Mouse (Mus musculus) adrenal gland, postnatal 10 days (tissue): ENCODE measurements around the gene Bad. TPM values are rescaled to one million over a fixed set of nuclear protein-coding genes. Genes with fewer than 3 reads are reported as not detected.

ENCODE experiments used
- DNase-seq: peaks from one replicate; pipeline ENCODE4 v3.0.0; 2021; ENCODE audit warnings: mixed read lengths
- total RNA-seq, 2 experiments: library from RNA; stranded (reverse); gene quantifications; 2 replicates each; pipeline ENCODE4 v1.2.3; 2021

Gene Bad
- total RNA-seq, 2 experiments from 2014 or later = 42.0 to 51.8 TPM

DNA sequence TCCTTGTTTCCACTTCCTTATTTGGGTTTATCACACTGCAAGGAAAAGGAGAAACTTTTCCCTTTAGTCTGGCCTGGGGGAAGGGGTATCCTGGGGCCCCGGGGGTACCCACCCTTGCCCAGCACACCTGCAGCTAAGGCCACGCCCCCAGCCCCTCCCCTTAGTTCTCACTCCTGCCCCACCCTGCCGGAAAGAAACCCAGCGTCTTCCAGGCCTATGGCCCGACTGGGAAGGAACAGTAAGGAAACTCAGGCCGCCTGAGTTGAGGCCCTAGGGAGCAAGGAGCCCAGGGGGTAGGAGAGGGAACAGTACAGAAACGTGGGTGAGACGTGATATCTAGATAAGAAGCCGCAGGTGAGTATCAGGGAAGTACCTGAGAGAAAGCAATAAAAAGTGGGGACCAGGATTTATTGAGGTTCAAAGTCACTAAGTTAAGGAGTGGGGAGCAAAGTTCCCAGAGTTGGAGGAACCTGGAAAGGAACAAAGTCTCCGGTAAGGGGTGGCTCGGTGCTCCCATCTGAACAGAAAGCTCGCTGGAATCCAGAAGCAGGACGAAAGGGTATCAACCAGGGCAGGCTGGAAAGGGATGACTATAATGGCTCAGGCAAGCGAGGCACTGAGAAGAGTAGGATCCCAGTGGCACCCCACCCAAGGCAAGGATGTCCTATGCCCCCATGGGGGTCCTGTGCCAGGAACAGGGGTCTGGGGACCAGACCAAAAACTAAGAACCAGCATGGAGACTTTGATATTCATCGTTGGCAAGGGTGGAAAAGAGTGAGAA lies 27.0 kb downstream of the Bad start:
- peak; percentile 60 for DNase-seq

- DNase-seq = no peak
These were observed 27.6 kb downstream of the Bad start for GRCm38 (mm10) chr19:6969291-6969664.

DNA sequence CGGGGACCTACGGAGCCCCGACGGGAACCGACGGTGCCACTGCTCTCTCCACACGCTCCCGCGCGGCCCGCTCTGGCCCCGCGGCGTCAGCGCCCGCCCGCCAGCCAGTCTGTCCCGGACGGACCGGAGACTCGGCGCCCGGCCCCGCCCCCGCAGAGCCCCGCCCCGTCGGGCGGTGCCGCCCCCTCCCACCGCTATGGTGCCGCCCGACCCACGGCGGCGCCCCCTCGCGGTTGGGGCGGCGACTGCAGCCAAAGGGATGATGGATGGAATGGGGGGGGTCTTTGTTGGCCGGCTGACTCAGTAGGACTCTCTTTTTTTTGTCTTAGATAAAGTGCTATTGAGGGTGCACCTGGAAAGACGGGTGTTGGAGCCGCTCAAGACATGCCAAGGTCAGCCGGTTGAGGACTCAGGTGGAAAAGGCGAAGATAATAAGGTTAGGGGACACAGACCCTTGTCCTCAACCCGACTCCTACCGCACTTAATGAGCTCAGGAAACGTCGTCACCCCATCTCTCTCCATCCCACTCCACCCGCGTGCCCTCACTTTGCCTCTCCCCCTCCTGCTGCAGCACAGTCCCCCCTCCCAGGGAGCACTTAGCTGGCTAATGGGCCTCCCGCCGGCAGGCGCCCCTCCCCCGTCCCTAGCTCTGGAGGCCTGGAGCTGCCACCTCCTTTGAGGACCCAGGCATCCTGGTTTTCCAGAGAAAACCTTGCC lies 28.2 kb downstream of the Bad start:
- peak; percentile 93 for DNase-seq

GRCm38 (mm10) chr19:6970460-6971085 lies 28.9 kb downstream of the Bad start:
- peak; percentile 74 for DNase-seq

- no peak for DNase-seq
These were observed 30.0 kb downstream of the Bad start for GRCm38 (mm10) chr19:6971644-6972043.

DNA sequence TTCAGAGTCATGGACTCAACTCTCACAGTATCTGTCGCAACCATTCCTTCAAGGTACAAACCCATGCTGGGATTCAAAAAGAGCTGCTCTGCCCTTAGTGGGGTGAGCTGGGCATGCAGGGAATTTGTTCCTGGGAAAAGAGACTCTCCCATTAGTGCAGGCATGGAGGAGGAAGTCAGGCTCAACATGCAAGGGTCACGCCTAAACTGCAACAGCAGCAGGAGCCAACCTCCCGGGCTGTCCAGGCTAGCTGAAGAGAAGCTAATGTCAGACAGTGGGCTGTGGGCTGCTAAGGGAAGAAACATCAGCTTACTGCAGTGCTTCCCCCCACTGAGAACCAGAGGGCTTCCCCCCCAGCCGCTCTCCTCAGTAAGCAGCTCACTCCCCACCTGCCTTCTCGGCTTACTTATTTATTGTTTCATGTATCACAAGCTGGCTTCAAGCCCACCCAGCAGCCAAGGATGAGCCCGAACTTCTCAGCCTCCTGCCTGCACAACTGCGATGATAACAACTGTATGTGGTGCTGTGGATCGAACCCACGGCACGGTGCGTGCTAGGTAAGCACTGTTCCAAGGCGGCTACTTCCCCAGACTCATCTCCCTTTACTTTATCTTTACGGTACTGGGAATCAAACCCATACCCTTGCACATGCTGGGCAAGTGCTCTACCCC lies 30.7 kb downstream of the Bad start:
- no peak for DNase-seq

GRCm38 (mm10) chr19:6973581-6974190 lies 32.0 kb downstream of the Bad start:
- no peak for DNase-seq

GRCm38 (mm10) chr19:6974211-6975205 lies 32.8 kb downstream of the Bad start, which contains the start of gene Ppp1r14b:
Ppp1r14b (plus strand) TSS chr19:6974968.
- peak; percentile 91 for DNase-seq

DNA sequence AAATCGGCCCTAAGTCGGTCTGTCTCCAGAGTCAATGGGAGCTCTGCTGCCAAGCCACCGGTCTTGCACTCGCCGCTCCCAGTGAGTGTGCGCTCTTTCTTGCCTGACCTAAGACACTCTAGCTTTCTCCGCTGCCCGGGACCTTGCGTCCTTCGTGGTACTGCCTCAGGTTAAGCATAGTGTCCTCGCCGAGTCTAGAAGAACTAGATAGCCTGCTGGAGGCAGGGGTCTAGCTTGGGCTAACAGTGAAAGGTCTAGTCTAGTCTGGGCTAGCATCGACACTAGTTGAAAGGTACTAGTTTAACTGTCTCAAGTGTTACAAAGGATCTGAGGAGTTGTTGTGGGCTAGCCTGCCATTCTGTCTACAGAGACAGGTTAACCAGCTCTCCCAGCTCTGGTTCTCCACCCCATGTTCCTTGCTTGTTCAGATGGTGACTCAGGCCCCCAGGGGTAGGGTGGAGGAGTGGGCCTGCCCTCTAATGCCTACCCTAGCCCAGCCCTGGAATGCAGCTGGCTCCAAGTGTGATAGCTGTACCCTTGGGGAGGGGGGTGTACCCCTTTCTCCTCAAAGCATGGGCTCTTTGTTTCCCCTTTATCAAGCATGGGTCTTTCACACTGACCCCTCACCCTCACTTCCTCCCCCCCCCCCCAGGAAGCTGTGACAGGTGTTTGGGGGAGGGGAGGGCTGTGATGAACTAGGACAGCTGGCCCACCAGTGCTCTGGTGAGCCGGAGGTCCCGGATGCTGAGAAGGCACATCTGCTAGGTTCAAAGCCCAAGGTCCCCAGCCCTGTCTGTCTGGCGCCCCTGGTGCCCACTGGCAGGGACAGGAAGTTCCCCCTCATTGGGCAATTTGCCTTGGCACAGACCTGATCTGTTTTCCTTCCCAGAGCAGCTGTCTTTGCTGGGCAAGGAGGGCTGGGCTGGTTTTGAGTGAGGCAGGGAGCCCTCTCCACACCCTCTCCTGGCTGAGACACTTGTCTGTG lies 34.2 kb downstream of the Bad start, which contains the start of gene Plcb3:
Gene Plcb3, minus strand, starts transcription at position 934 of the 985 bp plus-strand sequence.
- peak; percentile 84 for DNase-seq

GRCm38 (mm10) chr19:6977759-6978638 lies 36.3 kb downstream of the Bad start:
- DNase-seq = no peak

GRCm38 (mm10) chr19:6978639-6978974 lies 36.9 kb downstream of the Bad start:
- no peak for DNase-seq

DNA sequence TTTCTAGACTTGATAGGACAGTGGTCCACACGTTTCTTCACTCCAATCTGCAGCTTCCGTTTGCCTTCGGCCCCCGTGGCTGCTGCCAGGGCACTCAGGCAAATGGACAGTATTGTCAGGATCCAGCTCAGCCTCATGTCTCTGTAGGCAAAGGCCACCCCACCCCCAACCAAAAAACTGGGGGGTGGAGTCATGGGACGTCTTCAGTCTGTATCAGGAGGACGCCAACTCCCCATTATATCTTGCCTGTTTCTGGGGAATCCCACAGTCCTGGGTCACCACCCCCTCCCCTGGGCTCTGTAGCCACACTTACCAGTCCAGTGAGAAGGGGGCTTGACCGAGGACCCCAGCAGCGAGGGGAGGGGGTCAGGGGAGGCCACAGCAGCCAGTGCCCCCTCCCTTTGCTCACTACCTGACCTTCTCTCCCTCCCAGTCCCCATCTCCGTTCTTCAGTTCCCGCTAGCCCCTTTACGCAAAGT lies 37.4 kb downstream of the Bad start:
- DNase-seq = peak; percentile 64

DNA sequence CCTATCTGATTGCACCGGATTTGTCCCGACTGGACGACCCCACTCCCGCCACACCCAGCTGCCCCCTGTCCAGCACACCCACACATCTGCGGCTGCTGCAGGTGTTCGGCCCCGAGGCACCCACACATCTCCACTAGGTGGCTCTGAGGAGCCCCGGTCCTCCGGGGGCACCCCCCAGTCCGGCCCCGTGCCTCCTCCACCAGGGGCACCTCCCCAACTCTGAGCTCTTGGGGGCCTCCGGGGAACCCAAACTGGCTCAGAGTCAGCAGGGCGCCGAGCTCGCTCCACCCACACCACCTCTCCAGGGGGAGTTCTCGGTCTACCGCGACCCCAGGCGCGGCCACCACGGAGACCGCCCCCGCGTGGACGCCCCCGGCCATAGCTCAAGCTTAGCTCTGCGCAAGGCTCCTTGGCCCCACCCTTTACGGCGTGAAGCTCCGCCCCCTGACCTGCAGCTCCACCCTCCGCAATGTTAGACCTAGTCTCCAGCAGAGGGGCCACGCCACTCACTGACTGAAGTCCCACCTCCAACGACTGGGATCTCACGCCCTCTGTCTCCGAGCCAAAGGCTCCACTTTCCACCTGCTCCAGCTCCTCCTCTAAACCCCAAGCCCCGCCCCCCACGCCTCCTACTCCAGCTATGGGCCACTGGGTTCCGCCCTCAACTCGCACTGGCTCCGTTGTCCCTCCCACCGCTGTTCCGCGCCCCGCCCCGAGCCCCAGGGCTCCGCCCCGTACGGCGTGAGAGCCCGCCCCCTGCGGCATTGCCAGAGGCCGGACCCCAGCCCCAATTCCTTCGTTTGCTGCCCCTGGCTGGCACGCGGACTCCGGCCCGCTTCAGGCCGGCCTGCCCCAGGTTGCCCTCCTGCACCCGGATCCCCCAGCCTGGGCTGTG lies 38.1 kb downstream of the Bad start:
- DNase-seq = peak; percentile 100

DNA sequence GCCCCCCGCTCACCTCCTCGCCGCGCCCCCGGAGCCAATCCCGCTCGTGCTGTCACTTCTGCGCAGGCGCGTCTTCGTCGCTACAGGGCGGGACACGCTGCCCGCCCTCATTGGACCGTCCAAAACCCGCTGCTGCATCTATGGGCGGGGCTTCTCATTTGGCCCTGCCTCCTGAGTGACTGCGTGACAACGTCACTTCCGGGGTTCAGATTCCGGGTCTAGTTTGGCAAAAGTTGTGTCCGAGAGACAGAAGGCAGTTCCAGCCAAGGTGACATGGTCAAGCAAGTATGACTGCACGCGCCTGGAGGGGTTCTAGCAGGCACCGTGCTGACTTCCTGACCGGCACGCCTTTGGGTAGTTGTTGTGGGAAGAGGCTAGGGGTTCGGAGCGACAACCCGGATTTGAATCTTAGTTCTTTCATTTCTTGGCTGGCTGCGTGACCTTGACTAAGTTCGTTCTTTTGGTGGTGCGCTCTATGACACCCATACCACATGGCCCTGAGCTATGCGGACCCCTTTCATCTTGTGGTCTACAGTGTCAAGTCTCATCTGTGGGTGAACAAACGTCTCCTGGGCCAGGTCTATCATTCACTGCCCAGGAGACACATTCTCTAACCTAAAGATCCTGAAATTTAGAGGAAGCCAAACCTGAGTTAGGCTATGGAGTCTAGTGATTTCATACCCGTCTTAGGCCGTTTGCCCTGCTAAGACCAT lies 38.9 kb downstream of the Bad start, which contains the start of gene Fkbp2:
Gene Fkbp2, minus strand, starts transcription at position 121 of the 713 bp plus-strand sequence.
- peak; percentile 98 for DNase-seq

DNA sequence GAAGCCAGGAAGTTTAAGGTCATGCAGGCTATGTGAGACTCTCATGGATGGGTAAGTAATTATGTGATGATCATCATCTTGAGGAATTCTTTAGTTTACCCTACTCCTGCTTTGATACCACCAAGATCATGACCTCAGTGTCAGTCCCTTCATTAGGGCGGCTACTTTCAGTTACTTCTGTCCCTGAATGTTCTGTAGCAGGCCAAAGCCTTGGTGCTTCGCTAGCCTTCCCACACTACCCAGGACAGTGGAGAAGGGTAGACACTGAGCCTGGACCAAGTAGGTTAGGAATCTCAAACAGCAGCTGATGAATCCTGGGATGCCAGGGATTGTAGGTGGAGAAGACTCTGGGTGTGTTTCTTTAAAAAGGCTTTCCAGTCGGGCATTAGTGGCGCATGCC lies 39.8 kb downstream of the Bad start:
- no peak for DNase-seq

DNA sequence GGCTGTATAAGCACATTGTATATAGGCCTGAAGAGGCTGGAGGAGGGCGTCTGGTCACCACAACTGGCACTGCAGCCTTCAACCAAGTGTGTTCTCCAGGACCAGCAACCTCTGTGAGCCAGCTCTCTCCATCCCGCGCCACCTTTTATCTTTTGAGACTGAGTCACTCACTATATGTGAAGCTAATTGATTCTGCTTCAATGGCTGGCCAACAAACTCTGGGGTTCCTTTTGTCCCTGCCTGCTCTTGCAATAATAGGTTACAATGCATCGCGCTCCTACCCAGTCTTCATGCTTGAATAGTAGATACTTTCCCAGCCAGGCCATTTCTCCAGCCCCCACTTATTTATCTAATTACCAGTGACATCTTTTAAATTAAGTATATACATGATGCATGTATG lies 42.0 kb downstream of the Bad start:
- no peak for DNase-seq

DNA sequence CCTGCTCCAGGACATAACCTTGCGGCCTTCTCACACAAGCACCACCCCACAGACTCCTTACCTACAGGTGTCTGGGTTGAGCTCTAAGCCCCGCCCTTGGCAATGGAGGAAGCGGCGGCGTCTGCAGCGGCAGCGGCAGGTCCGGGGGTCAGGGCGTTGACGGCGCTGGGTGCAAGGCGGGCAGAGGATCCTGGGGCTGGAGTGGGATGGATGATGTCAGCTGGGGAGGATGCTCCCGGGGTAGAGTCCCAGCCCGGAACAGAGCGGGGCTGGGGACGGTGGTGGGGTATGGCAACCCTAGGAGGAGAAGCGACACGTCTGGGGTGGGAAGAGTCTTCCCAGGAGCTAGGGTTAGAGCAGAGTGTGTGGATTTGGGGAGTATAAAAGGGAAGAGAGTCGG lies 43.6 kb downstream of the Bad start:
- DNase-seq = no peak
